In the genomic region with DNA sequence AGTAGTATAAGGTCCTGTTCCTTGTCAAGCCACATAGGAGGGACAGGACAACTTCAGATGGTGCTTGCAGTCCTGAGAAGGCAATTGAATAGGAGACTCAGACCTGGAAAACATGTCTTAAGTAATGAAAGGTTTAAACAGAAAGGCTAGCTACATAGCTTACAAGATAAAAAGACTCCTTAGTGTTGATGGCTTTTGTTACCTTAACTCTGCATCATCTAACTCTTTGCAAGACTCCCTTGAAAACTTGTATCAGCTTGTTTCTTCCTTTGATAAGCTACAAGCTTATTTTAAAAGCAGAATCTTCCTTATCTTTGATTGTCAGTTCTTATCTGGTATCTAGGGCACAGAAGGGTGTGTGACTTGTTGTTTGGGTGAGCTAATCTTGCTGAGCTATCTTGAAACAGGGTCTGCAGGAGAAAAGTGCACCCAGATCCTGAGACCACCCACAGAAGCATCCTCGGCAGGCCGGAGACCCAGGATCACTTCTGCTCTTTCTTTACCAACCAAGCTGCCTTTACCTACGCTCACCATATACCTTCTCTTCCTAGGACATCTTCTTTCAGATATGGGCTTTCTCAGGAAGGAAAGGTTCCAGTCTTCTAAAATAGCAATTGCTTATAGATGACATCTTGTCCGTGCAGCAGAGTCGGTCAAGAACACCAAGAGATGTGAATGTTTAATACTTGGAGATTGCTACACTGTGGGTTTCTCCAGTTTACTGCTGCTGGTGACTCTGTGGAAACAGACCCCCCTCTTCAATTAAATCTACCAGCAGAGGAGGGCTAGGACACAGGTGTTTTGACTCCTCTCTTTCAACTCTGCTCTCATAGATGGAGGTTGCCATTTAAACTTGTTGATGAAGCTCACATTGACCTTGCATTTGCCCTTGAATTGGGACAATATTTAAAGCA, we compare ENCODE assay signal across 27 mouse cellular contexts. TPM values are rescaled to one million over a fixed set of nuclear protein-coding genes. Genes with fewer than 3 reads are reported as not detected.
A peak's percentile ranks its signal among the peaks of the same experiment; 100 is the strongest.
DNase-seq lines count a peak whose midpoint lies in the region; ATAC-seq and TF ChIP-seq lines count a peak whose summit lies in the region.
"Had no signal": no experiment of that assay in that cellular context is flagged by ENCODE, and none has a peak within 500 bp of the region (broad histone marks: within the 10 kb centered on the region; RNA-seq: fewer than 3 reads in every experiment).

No protein-coding gene starts in this region.

- H3K27ac ChIP-seq in liver, postnatal 0 days (ENCODE audit: low read depth) = peak overlapping the region; percentile 55; the same call in 1 of the 2 replicates
- no peak overlapping the region for H3K27ac ChIP-seq in liver, embryonic 11.5 days (ENCODE audit: low read depth, low read length)
- H3K27ac ChIP-seq in lung, postnatal 0 days (ENCODE audit: low read length) = no peak overlapping the region
- H3K27ac ChIP-seq: heart, adult 2 months; heart, embryonic 13.5 days; intestine, embryonic 15.5 days; kidney, postnatal 0 days; liver, embryonic 15.5 days; lung, embryonic 15.5 days; neural tube, embryonic 15.5 days; stomach, postnatal 0 days had no signal

- H3K36me3 ChIP-seq in liver, postnatal 0 days (replicated peaks; ENCODE audit: insufficient read depth, low read length) = no peaks in the 10 kb centered on the region
- no peaks in the 10 kb centered on the region for H3K36me3 ChIP-seq in liver, embryonic 11.5 days (ENCODE audit: control insufficient read depth, insufficient read depth, low read length)
- no peaks in the 10 kb centered on the region for H3K36me3 ChIP-seq in lung, postnatal 0 days (ENCODE audit: insufficient read depth, low read length)
- H3K36me3 ChIP-seq: heart, embryonic 13.5 days; intestine, embryonic 15.5 days; liver, embryonic 15.5 days; lung, embryonic 15.5 days; neural tube, embryonic 15.5 days had no signal

- H3K9ac ChIP-seq in liver, postnatal 0 days (replicated peaks) = no peak overlapping the region
- H3K9ac ChIP-seq in liver, embryonic 11.5 days (ENCODE audit: low read depth, low read length) = no peak overlapping the region
- no peak overlapping the region for H3K9ac ChIP-seq in lung, postnatal 0 days (replicated peaks; ENCODE audit: low read depth)
- H3K9ac ChIP-seq: heart, embryonic 13.5 days; intestine, embryonic 15.5 days; liver, embryonic 15.5 days; lung, embryonic 15.5 days; neural tube, embryonic 15.5 days had no signal

- WGBS in liver, postnatal 0 days (ENCODE audit: insufficient replicate concordance) = 65% methylated on average over 5 of the region's 5 CpGs
- 64% methylated on average over 5 of the region's 5 CpGs for WGBS in liver, embryonic 11.5 days
- WGBS in lung, postnatal 0 days = 79% methylated on average over 5 of the region's 5 CpGs

- DNase-seq in liver, postnatal 0 days = no peak
- no peak for DNase-seq in liver, embryonic 11.5 days (ENCODE audit: low spot score)
- DNase-seq in A20 (ENCODE audit: low read depth, low spot score) = peak; percentile 48
- peak; percentile 46 to 66 for DNase-seq in B cell, adult 2 months
- DNase-seq in naive thymus-derived CD4-positive, alpha-beta T cell, adult 2 months (ENCODE audit: low read depth) = peak; percentile 66
- no peak for DNase-seq in left cerebral cortex, postnatal 36 days (ENCODE audit: low spot score in 2 of 2)
- DNase-seq in lung, postnatal 36 days = no peak
- DNase-seq in lung, postnatal 0 days (ENCODE audit: low spot score) = no peak
- DNase-seq: adrenal gland, postnatal 10 days; cerebellum, adult 11 months; cerebellum, adult 9-10 months; cerebellum, postnatal 36 days; heart, postnatal 14 days; kidney, adult 2 months; kidney, postnatal 4 days; liver; right cerebral cortex, postnatal 14 days had no signal

- no peak for ATAC-seq in liver, postnatal 0 days
- ATAC-seq in liver, embryonic 11.5 days (replicated peaks; ENCODE audit: low FRiP score) = no peak
- no peak for ATAC-seq in lung, postnatal 0 days
- ATAC-seq: hindbrain, embryonic 16.5 days; intestine, embryonic 15.5 days had no signal

- no peak for TF ChIP-seq CTCF in liver, postnatal 0 days (IDR thresholded peaks at IDR 0.05; ENCODE audit: low read depth)
- no peak for TF ChIP-seq CTCF in lung, postnatal 0 days (IDR thresholded peaks at IDR 0.05)

- no peak for TF ChIP-seq EP300 in liver, postnatal 0 days (IDR thresholded peaks at IDR 0.05; ENCODE audit: low read depth)
- no peak for TF ChIP-seq EP300 in lung, postnatal 0 days (IDR thresholded peaks at IDR 0.05)

- no peaks in the 10 kb centered on the region for H3K9me3 ChIP-seq in liver, postnatal 0 days (ENCODE audit: low read length)
- H3K9me3 ChIP-seq in liver, embryonic 11.5 days (ENCODE audit: control insufficient read depth, low read length) = no peaks in the 10 kb centered on the region
- H3K9me3 ChIP-seq in lung, postnatal 0 days (ENCODE audit: low read length) = no peaks in the 10 kb centered on the region
- H3K9me3 ChIP-seq: heart, embryonic 13.5 days; intestine, embryonic 15.5 days; liver, embryonic 15.5 days; lung, embryonic 15.5 days; megakaryocyte, embryonic 14.5 days; neural tube, embryonic 15.5 days had no signal

- H3K4me1 ChIP-seq in liver, postnatal 0 days (ENCODE audit: insufficient read depth) = no peaks in the 10 kb centered on the region
- no peaks in the 10 kb centered on the region for H3K4me1 ChIP-seq in liver, embryonic 11.5 days (replicated peaks; ENCODE audit: control insufficient read depth, insufficient read depth, low read length)
- H3K4me1 ChIP-seq in lung, postnatal 0 days (ENCODE audit: insufficient read depth, low read depth, low read length) = peaks cover 3% of the 10 kb centered on the region; the same call in 1 of the 2 replicates
- H3K4me1 ChIP-seq: intestine, embryonic 15.5 days; neural tube, embryonic 15.5 days had no signal

- no peak overlapping the region for H3K4me3 ChIP-seq in liver, postnatal 0 days (ENCODE audit: low read depth, low read length)
- no peak overlapping the region for H3K4me3 ChIP-seq in liver, embryonic 11.5 days (ENCODE audit: low read depth, low read length)
- no peak overlapping the region for H3K4me3 ChIP-seq in lung, postnatal 0 days (ENCODE audit: low read depth, low read length)
- H3K4me3 ChIP-seq: heart, adult 2 months; heart, embryonic 13.5 days; intestine, embryonic 15.5 days; liver, embryonic 15.5 days; lung, embryonic 15.5 days; megakaryocyte, embryonic 14.5 days; neural tube, embryonic 15.5 days had no signal

- intact Hi-C loops in left cerebral cortex, postnatal 36 days (cut with DNase I) = no loop called here

- H3K4me2 ChIP-seq in liver, postnatal 0 days (ENCODE audit: low read depth, low read length) = no peak overlapping the region
- H3K4me2 ChIP-seq in liver, embryonic 11.5 days = no peak overlapping the region
- no peak overlapping the region for H3K4me2 ChIP-seq in lung, postnatal 0 days (replicated peaks; ENCODE audit: low read depth, low read length)
- H3K4me2 ChIP-seq: heart, embryonic 13.5 days; intestine, embryonic 15.5 days; liver, embryonic 15.5 days; lung, embryonic 15.5 days; neural tube, embryonic 15.5 days had no signal

- H3K27me3 ChIP-seq in liver, postnatal 0 days (ENCODE audit: insufficient read depth, low read length) = no peaks in the 10 kb centered on the region; the same call in 1 of the 2 replicates
- no peaks in the 10 kb centered on the region for H3K27me3 ChIP-seq in liver, embryonic 11.5 days (replicated peaks; ENCODE audit: control insufficient read depth, insufficient read depth, low read length)
- no peaks in the 10 kb centered on the region for H3K27me3 ChIP-seq in lung, postnatal 0 days (replicated peaks; ENCODE audit: insufficient read depth, low read length)
- H3K27me3 ChIP-seq: heart, embryonic 13.5 days; intestine, embryonic 15.5 days; lung, embryonic 15.5 days; neural tube, embryonic 15.5 days had no signal

RNA-seq across cellular contexts. Expression of gene Ets1, which starts 19.2 kb away (rescaled TPM):
- 14.6 and 18.1 TPM in 2 replicates for polyA plus RNA-seq in liver, postnatal 0 days (2015; fragmentation: Nextera tagmentation; extraction: Ambion mirVana)
- polyA plus RNA-seq in liver, embryonic 11.5 days (2014; fragmentation: Nextera tagmentation; extraction: Ambion mirVana) = 31.4 and 35.8 TPM in 2 replicates
- 10 to 100 TPM; 11.5 to 11.6 TPM for total RNA-seq in left cerebral cortex, postnatal 36 days (2021)
- polyA plus RNA-seq in lung, postnatal 0 days (2015; fragmentation: Nextera tagmentation; extraction: Ambion mirVana) = 78.2 and 113 TPM in 2 replicates

Comparison
In these comparisons a context has a peak if more than half of its experiments do, and no peak if none do; other contexts are left out.
1. DNase-seq: peak in A20 (single experiment), B cell, adult 2 months (2 of 2) and naive thymus-derived CD4-positive, alpha-beta T cell, adult 2 months (single experiment); none in liver, postnatal 0 days (single experiment), liver, embryonic 11.5 days (single experiment), left cerebral cortex, postnatal 36 days (0 of 2), lung, postnatal 36 days (single experiment) and lung, postnatal 0 days (single experiment).